Mouse (Mus musculus): ENCODE measurements around the gene Ceacam16. TPM values are rescaled to one million over a fixed set of nuclear protein-coding genes. Genes with fewer than 3 reads are reported as not detected.
A peak's percentile ranks its signal among the peaks of the same experiment; 100 is the strongest.

Gene Ceacam16
- total and polyA plus RNA-seq, 3 experiments: 1.1 to 7.7 (median 3.2) TPM

DNA sequence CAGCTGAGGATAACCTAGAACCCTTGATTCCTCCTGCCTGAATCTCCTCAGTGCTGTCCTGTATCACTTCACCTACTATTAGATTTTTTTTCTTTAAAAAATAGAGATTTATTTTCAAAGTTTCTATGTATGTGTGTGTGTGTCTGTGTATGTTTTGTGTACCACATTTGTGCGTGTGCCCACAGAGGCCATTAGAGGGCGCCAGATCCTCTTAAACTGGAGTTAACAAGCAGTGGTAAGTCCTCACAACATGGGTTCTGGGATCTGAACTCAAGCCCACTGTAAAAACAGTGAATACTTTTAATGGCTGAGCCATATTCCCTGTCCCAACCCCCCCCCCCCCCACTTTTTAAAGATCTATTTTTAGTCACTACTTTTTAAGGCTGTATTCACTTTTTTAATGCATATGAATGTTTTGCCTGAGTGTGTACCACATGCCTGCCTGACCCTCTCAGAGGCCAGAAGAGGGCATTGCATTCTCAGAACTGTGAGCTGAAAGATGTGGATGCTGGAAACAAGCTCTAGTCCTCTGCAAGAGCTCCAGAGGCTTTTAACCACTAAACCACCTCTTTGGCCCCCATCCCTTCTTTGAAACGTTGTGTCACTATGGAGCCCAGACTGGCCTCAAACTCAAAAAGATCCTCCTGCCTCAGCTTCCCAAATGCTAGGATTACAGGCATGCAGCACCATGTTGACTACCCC is 40.6 kb downstream of the Ceacam16 start:
- H3K4me1 ChIP-seq (ENCODE audit: control insufficient read depth in 1 of 2, insufficient read depth in 2 of 2): peaks cover 32 to 58% of the 10 kb centered on the region in 2 experiments
- peaks cover 5% of the 10 kb centered on the region for H3K9me3 ChIP-seq (replicated peaks; ENCODE audit: low read length)
- TF ChIP-seq MXI1 (IDR thresholded peaks at IDR 0.05; ENCODE audit: low read depth, low read length) (no peak), MAZ (IDR thresholded peaks at IDR 0.05; ENCODE audit: low read depth, low read length) (no peak), MEF2A (IDR thresholded peaks at IDR 0.05; ENCODE audit: borderline replicate concordance, low read depth, low read length) (no peak), JUND (conservative IDR thresholded peaks at IDR 0.05; ENCODE audit: low read depth, low read length) (no peak), RAD21 (IDR thresholded peaks at IDR 0.05; ENCODE audit: low read depth, low read length) (peak; percentile 5), GABPA (IDR thresholded peaks at IDR 0.05; ENCODE audit: insufficient replicate concordance, low read depth, low read length) (no peak), CTCF (conservative IDR thresholded peaks at IDR 0.05 in 1 of 2, IDR thresholded peaks at IDR 0.05 in 1 of 2; ENCODE audit: low read depth in 2 of 2, low read length in 2 of 2) (peak; percentile 10 to 53; a peak in 2 of 4 replicates)
- H3K36me3 ChIP-seq (replicated peaks in 1 of 2; ENCODE audit: control insufficient read depth in 1 of 2, insufficient read depth in 1 of 2, low read length in 1 of 2): peaks cover 16 to 31% of the 10 kb centered on the region in 2 experiments
- dilution Hi-C loops (cut with MboI; ENCODE audit: extremely low pct_ligation_motif_present, extremely low pct_unique_long_range_greater_than_20kb, low sequenced_read_pairs): no loop called here
- H3K27ac ChIP-seq (ENCODE audit: insufficient read depth, low read depth): no peak overlapping the region
- no peaks in the 10 kb centered on the region for H3K27me3 ChIP-seq (replicated peaks)
- DNase-seq (ENCODE audit: extremely low read depth): peak; percentile 54
- H3K9ac ChIP-seq (ENCODE audit: insufficient read depth, low read depth): no peak overlapping the region
- in situ Hi-C loops (cut with MboI; ENCODE audit: low pct_ligation_motif_present, low pct_unique_long_range_greater_than_20kb, low sequenced_read_pairs): no loop called here
- peak overlapping the region; percentile 77 for H3K4me2 ChIP-seq (ENCODE audit: insufficient read depth, low read depth, poor library complexity, severe bottlenecking)
- H3K4me3 ChIP-seq (replicated peaks in 1 of 3; ENCODE audit: low read depth in 2 of 3, low read length in 2 of 3, poor library complexity in 1 of 3): peak overlapping the region in 2 of 3 experiments; percentile 16 to 21
- H3K79me2 ChIP-seq (replicated peaks; ENCODE audit: control insufficient read depth, extremely low read depth, insufficient read depth, poor library complexity, severe bottlenecking): peaks cover 34% of the 10 kb centered on the region

DNA sequence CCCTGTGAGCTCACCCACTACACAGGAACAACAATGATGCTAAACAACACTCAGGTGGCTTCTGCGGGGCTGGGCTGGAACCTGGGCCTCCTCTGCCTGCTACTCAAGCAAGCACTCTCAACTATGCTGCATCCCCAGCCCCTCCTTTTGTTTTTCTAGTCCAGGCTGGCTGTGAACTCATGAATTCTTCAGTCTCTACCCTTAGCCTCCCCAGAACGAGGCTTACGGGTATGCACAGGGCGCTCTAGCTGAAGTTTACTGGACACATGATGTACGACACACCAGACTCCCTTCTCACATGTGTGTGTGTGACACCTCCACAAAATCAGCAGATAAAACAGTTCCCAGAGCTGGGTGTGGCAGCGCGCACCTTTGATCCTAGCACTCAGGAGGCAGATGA is 42.2 kb downstream of the Ceacam16 start:
- H3K4me3 ChIP-seq (replicated peaks in 1 of 3; ENCODE audit: low read depth in 2 of 3, low read length in 2 of 3, poor library complexity in 1 of 3): peak overlapping the region in 1 of 3 experiments; percentile 38
- dilution Hi-C loops (cut with MboI; ENCODE audit: extremely low pct_ligation_motif_present, extremely low pct_unique_long_range_greater_than_20kb, low sequenced_read_pairs): no loop called here
- TF ChIP-seq POLR2A (IDR thresholded peaks at IDR 0.05; ENCODE audit: low read depth, low read length): no peak
- TF ChIP-seq MAFK (IDR thresholded peaks at IDR 0.05; ENCODE audit: insufficient replicate concordance, low read length): no peak
- no peak for DNase-seq (ENCODE audit: extremely low read depth)
- peak overlapping the region; percentile 95 for H3K27ac ChIP-seq (ENCODE audit: insufficient read depth, low read depth)
- peaks cover 41% of the 10 kb centered on the region for H3K79me2 ChIP-seq (replicated peaks; ENCODE audit: control insufficient read depth, extremely low read depth, insufficient read depth, poor library complexity, severe bottlenecking)
- peak overlapping the region; percentile 48; the same call in 1 of the 2 replicates for H3K4me2 ChIP-seq (ENCODE audit: insufficient read depth, low read depth, poor library complexity, severe bottlenecking)
- no peak overlapping the region for H3K9ac ChIP-seq (ENCODE audit: insufficient read depth, low read depth)
- H3K36me3 ChIP-seq (replicated peaks in 1 of 2; ENCODE audit: control insufficient read depth in 1 of 2, insufficient read depth in 1 of 2, low read length in 1 of 2): peaks cover 24 to 47% of the 10 kb centered on the region in 2 experiments
- H3K9me3 ChIP-seq (replicated peaks; ENCODE audit: low read length): peaks cover 5% of the 10 kb centered on the region
- in situ Hi-C loops (cut with MboI; ENCODE audit: low pct_ligation_motif_present, low pct_unique_long_range_greater_than_20kb, low sequenced_read_pairs): no loop called here
- peaks cover 39 to 63% of the 10 kb centered on the region in 2 experiments for H3K4me1 ChIP-seq (ENCODE audit: control insufficient read depth in 1 of 2, insufficient read depth in 2 of 2)
- H3K27me3 ChIP-seq (replicated peaks): no peaks in the 10 kb centered on the region

DNA sequence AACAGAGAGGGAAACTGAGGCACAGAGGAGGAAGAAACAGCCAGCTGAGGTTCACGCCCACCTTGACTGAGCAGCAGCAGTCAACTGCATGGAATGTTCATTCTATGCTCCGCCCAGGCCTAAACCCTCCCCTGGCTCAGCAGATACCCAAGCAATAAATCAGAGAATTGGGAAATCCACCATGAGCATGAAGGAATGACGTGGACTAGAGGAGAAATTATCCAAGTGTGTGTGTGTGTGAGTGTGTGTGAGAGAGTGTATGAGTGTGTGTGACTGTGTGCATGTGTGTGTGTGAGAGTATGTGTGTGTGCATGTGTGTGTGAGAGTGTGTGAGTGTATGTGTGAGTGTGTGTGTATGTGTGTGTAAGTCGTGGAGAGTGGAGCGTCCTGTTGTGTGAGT is 42.7 kb downstream of the Ceacam16 start:
- Histone ChIP-seq H3K9ac (ENCODE audit: insufficient read depth, low read depth) (no peak overlapping the region), H3K4me2 (ENCODE audit: insufficient read depth, low read depth, poor library complexity, severe bottlenecking) (peak overlapping the region; percentile 48; the same call in 1 of the 2 replicates), H3K4me3 (replicated peaks in 1 of 3; ENCODE audit: low read depth in 2 of 3, low read length in 2 of 3, poor library complexity in 1 of 3) (peak overlapping the region in 1 of 3 experiments; percentile 38), H3K36me3 (replicated peaks in 1 of 2; ENCODE audit: control insufficient read depth in 1 of 2, insufficient read depth in 1 of 2, low read length in 1 of 2) (peaks cover 28 to 51% of the 10 kb centered on the region in 2 experiments), H3K9me3 (replicated peaks; ENCODE audit: low read length) (peaks cover 5% of the 10 kb centered on the region), H3K27ac (ENCODE audit: insufficient read depth, low read depth) (peak overlapping the region; percentile 95), H3K27me3 (replicated peaks) (no peaks in the 10 kb centered on the region), H3K79me2 (replicated peaks; ENCODE audit: control insufficient read depth, extremely low read depth, insufficient read depth, poor library complexity, severe bottlenecking) (peaks cover 41% of the 10 kb centered on the region), H3K4me1 (ENCODE audit: control insufficient read depth in 1 of 2, insufficient read depth in 2 of 2) (peaks cover 39 to 63% of the 10 kb centered on the region in 2 experiments)
- dilution Hi-C loops (cut with MboI; ENCODE audit: extremely low pct_ligation_motif_present, extremely low pct_unique_long_range_greater_than_20kb, low sequenced_read_pairs): no loop called here
- in situ Hi-C loops (cut with MboI; ENCODE audit: low pct_ligation_motif_present, low pct_unique_long_range_greater_than_20kb, low sequenced_read_pairs): no loop called here
- no peak for DNase-seq (ENCODE audit: extremely low read depth)
- TF ChIP-seq E2F4 (IDR thresholded peaks at IDR 0.05; ENCODE audit: insufficient replicate concordance, low read depth, low read length) (no peak), POLR2A (IDR thresholded peaks at IDR 0.05; ENCODE audit: low read depth, low read length) (0 out of 2 replicates have a peak, but pooled peaks have one; percentile 3), TCF12 (IDR thresholded peaks at IDR 0.05; ENCODE audit: low read depth, low read length) (peak; percentile 26; the same call in 1 of the 2 replicates), JUND (conservative IDR thresholded peaks at IDR 0.05; ENCODE audit: low read depth, low read length) (no peak)
